Mouse (Mus musculus) G1E (cell line): ENCODE measurements around the gene Olfr39.

Experiments
- CTCF ChIP-seq: IDR thresholded peaks from 2 replicates; pipeline ENCODE4 v1.5.1; 2012; ENCODE audit warnings: low read depth, low read length, inconsistent platforms, mixed read lengths
- GATA1 ChIP-seq: IDR thresholded peaks from 2 replicates; pipeline ENCODE4 v1.6.1; 2012; ENCODE audit warnings: borderline replicate concordance, low read length, inconsistent platforms, mixed read lengths
- GATA2 ChIP-seq: IDR thresholded peaks from 2 replicates; pipeline ENCODE4 v1.6.1; 2012; ENCODE audit warnings: low read depth, low read length, inconsistent platforms, borderline replicate concordance
- TAL1 ChIP-seq: conservative IDR thresholded peaks from 2 replicates; pipeline ENCODE4 v1.6.1; 2012; ENCODE audit warnings: low read depth, low read length, inconsistent platforms, mixed read lengths

DNA sequence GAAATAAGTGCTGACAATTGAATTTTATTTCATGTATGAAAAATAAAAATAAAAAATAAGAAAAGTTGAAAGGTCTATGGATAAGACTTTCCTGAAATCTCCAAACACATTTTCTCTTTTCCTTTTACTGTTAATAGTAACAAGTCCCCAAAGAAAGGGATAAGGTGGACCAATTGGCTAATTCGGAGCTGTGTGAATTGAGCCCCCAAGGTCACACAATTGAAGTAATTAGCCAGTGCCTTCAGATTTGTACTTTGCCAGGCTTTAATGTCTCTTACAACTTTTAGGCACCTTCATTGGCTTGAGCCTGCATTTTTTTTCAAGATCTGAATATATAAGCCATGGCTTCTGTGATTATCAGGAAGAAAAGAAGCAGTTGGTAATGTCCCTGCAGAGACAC lies 16.1 kb downstream of the Olfr39 start, which contains the start of gene Olfr873:
- TF ChIP-seq CTCF (no peak), GATA2 (no peak), TAL1 (no peak), GATA1 (no peak)
